Mouse (Mus musculus) B cell, adult 2 months (primary cell): Measurements from ENCODE around the gene Grap.

Experiments
- DNase-seq, 2 experiments: peaks; one replicate each; pipeline ENCODE4 v3.0.0; 2022

The Grap gene

GRCm38 (mm10) chr11:61658360-61658922 lies 5.4 kb downstream of the Grap start:
- no peak for DNase-seq

GRCm38 (mm10) chr11:61659011-61659858 lies 6.2 kb downstream of the Grap start:
- DNase-seq = peak in 1 of 2 experiments; percentile 41

- DNase-seq = no peak
These were observed 6.9 kb downstream of the Grap start for GRCm38 (mm10) chr11:61660001-61660400.

- DNase-seq = peak; percentile 62 to 64
These were observed 7.8 kb downstream of the Grap start for GRCm38 (mm10) chr11:61660806-61661392.

GRCm38 (mm10) chr11:61662189-61662588 lies 9.1 kb downstream of the Grap start:
- no peak for DNase-seq

GRCm38 (mm10) chr11:61665401-61665800 lies 12.3 kb downstream of the Grap start:
- DNase-seq = no peak

GRCm38 (mm10) chr11:61665991-61666799 lies 13.1 kb downstream of the Grap start:
- DNase-seq = peak; percentile 62 to 65

GRCm38 (mm10) chr11:61667248-61667647 lies 14.2 kb downstream of the Grap start:
- DNase-seq = no peak

- DNase-seq = no peak
These were observed 14.7 kb downstream of the Grap start for GRCm38 (mm10) chr11:61667782-61668181.

- DNase-seq = no peak
These were observed 16.7 kb downstream of the Grap start for GRCm38 (mm10) chr11:61669492-61670490.

- DNase-seq = no peak
These were observed 18.8 kb downstream of the Grap start for GRCm38 (mm10) chr11:61671781-61672383.

GRCm38 (mm10) chr11:61673686-61674085 lies 20.6 kb downstream of the Grap start:
- peak; percentile 42 to 44 for DNase-seq

- no peak for DNase-seq
These were observed 21.2 kb downstream of the Grap start for GRCm38 (mm10) chr11:61674151-61674838.

GRCm38 (mm10) chr11:61674839-61675159 lies 21.7 kb downstream of the Grap start:
- no peak for DNase-seq

- DNase-seq = no peak
These were observed 22.3 kb downstream of the Grap start for GRCm38 (mm10) chr11:61675332-61675731.

- no peak for DNase-seq
These were observed 23.3 kb downstream of the Grap start for GRCm38 (mm10) chr11:61676216-61676854.

GRCm38 (mm10) chr11:61677709-61678108 lies 24.6 kb downstream of the Grap start:
- no peak for DNase-seq

GRCm38 (mm10) chr11:61679091-61679866 lies 26.2 kb downstream of the Grap start:
- no peak for DNase-seq

- peak; percentile 89 to 93 for DNase-seq
These were observed 31.1 kb downstream of the Grap start, which contains the start of gene Fam83g for GRCm38 (mm10) chr11:61683907-61684731. TSS of gene Fam83g (plus strand) at chr11:61684091.
